Mouse (Mus musculus): ENCODE results near the gene Mafg. TPM values are rescaled to one million over a fixed set of nuclear protein-coding genes. Genes with fewer than 3 reads are reported as not detected.
A peak's percentile ranks its signal among the peaks of the same experiment; 100 is the strongest.

Mafg gene
- polyA plus RNA-seq, 1 experiment from 2014 or later: 40.4 TPM

DNA sequence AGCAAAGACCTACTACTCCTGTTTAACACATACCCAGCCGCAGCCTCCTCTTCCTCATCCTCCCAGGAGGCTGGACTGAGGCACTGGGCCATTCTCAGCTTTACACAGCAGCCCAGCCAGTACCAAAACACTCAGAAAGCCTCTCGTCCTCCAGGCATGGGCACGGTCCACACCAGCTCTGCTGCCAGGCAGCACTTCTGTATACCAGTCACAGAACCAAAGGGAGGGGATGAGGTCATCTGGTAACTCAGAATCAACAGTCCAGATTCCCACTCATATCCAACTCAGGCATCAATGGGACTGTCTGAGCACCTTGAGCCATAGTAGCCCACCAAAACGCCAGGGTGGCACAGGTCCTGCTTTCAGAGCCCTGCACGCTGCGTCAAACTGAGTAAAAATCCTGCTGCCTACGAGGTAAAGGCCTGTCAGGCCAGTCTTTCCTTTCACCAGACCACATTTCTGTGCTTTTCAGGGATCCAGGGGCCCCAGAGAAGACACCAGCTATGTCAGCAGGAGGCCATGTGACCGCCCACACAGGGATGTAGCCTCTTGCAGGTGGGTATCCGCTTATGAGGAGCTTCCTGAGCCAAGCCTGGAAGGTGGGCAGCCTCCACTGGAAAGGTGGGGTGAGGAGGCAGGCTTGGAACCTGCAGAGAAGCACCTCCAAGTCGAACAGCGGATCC, 6.5 kb downstream of the Mafg start:
- H3K36me3 ChIP-seq: peaks cover 44% of the 10 kb centered on the region
- H3K4me1 ChIP-seq: peaks cover 46% of the 10 kb centered on the region
- H3K27me3 ChIP-seq (replicated peaks): no peaks in the 10 kb centered on the region
- no peaks in the 10 kb centered on the region for H3K9me3 ChIP-seq
- H3K4me3 ChIP-seq: no peak overlapping the region; the same call in 1 of the 2 replicates
- no peak overlapping the region for H3K4me2 ChIP-seq (replicated peaks)
- no peak overlapping the region for H3K27ac ChIP-seq
- no peak for ATAC-seq (ENCODE audit: low FRiP score, low read depth)
- H3K9ac ChIP-seq: no peak overlapping the region
- 91% methylated on average over 11 of the region's 11 CpGs for WGBS

DNA sequence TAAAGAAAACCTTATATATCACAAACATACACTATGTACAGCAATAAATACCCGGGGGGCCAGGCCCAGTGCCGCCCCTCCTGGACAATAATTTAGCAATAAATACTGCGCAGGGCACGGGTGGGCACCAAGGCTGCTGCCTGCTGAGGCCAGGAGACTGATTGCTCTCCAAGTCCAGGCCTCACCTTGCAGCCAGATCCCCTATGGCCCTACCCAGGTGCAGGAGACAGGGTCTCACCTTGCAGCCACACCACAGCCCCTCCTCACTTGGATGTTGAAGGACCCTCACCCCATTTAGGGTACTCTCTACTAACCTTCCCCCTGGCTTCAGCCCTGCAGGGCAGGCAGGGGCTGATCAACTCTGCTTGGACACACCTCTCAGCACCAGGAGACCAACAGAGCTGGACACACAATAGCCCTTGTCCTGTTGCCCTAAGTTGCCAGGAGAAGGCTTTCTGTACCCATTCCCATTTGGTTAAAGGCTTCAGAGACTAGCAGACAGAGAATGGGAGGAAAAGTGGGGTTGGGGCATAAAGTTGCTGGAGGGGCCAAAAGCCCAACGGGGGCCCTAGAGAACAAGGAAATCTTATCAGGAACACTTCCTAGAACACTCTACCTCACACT, 8.1 kb downstream of the Mafg start, which contains the start of gene Sirt7:
Gene Sirt7 (minus strand): TSS at position 89 of the 624 bp plus-strand sequence.
- 15% methylated on average over 5 of the region's 5 CpGs for WGBS
- H3K4me3 ChIP-seq: peak within 1 kb of the TSS; percentile 99
- peaks cover 58% of the 10 kb centered on the region for H3K36me3 ChIP-seq
- H3K9ac ChIP-seq: peak within 1 kb of the TSS; percentile 86
- peak; percentile 51 for ATAC-seq (ENCODE audit: low FRiP score, low read depth)
- H3K27ac ChIP-seq: peak within 1 kb of the TSS; percentile 68
- H3K27me3 ChIP-seq (replicated peaks): no peaks in the 10 kb centered on the region
- H3K4me1 ChIP-seq: peaks cover 29% of the 10 kb centered on the region
- H3K9me3 ChIP-seq: no peaks in the 10 kb centered on the region
- peak within 1 kb of the TSS; percentile 99 for H3K4me2 ChIP-seq (replicated peaks)

DNA sequence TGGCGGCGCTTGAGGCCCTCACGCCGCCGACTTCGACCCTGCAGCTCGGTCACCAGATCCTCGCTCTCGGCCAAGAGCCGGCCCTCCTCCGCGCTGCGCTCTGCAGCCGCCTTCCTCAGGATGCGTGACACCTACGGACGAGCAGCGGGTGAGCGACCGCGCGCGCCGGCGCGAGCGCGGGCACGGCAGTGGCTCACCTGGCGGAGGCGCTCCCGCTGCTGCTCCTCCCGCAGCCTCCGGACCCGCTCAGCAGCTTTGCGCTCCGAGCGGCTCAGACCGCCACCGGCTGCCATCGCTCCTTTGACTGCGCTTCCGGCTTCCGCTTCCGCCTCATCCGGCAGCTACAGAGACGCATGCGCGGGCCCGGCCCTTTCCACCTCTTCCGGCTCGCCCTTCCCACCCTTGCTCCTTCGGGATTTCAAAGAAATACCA, 8.7 kb downstream of the Mafg start:
- Histone ChIP-seq H3K9me3 (no peaks in the 10 kb centered on the region), H3K36me3 (peaks cover 62% of the 10 kb centered on the region), H3K4me2 (replicated peaks) (peak overlapping the region; percentile 99), H3K27ac (peak overlapping the region; percentile 68), H3K4me3 (peak overlapping the region; percentile 99), H3K9ac (peak overlapping the region; percentile 86), H3K4me1 (peaks cover 23% of the 10 kb centered on the region), H3K27me3 (replicated peaks) (no peaks in the 10 kb centered on the region)
- peak; percentile 83 for ATAC-seq (ENCODE audit: low FRiP score, low read depth)
- WGBS: under 1% methylated on average over 53 of the region's 53 CpGs

DNA sequence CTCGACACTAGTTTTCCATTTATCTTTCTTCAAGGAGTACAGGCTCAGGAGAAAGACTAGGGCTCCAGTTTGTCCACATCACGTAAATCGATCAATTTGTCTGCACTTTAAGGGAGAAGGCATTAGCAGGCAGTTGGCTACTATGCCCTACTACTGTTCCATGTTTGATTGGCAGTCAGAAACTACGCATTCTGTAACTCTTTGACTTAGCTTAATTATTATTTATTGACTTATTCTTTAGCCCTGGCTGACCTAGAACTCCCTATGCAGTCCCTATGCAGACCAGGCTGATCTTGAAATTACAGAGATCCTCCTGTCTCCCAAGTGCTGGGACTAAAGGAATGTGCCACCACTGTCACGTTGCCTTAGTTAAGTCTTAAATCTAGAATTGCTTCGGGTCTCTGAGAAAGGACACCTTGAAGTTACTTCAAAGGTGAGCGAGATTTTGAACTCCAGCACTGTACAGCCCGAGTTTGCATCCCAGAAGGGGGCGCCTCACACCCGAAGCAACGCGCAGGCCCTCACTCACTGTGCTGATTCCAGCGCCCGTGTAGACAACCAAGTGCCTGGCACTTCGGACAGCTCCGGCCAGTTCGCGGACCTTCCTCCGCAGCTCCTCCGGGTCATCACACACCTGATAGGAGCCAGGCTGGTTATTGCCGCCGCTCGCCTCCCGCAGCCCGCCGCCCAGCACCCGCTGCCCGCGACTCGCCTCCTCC, 9.3 kb downstream of the Mafg start:
- no peak for ATAC-seq (ENCODE audit: low FRiP score, low read depth)
- Histone ChIP-seq H3K36me3 (peaks cover 59% of the 10 kb centered on the region), H3K4me1 (peaks cover 17% of the 10 kb centered on the region), H3K9ac (peak overlapping the region; percentile 86), H3K4me2 (replicated peaks) (peak overlapping the region; percentile 99), H3K27me3 (replicated peaks) (no peaks in the 10 kb centered on the region), H3K27ac (peak overlapping the region; percentile 68), H3K4me3 (peak overlapping the region; percentile 99), H3K9me3 (no peaks in the 10 kb centered on the region)
- 14% methylated on average over 30 of the region's 30 CpGs for WGBS

DNA sequence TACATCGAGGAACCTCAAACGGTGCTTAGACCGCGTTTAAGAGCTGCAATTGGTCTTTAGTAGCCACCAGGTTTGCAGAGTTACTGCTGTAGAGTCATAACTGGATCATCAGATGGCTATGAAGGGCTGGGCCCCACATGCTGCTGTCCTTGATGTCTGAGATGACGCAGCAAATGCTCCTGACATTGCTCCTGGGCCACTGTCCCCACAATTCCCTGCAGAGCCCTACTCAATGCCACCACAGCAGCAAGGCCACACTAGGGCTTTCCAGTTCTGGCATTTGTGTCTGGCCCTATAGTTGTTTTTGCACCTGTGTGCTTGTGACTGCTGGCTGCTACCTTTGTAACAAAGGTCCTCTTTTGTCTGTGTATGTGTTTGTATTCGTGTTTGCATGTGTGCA, 10.6 kb downstream of the Mafg start:
- 91% methylated on average over 6 of the region's 6 CpGs for WGBS
- H3K27me3 ChIP-seq (replicated peaks): no peaks in the 10 kb centered on the region
- ATAC-seq (ENCODE audit: low FRiP score, low read depth): no peak
- no peak overlapping the region for H3K27ac ChIP-seq
- H3K9me3 ChIP-seq: no peaks in the 10 kb centered on the region
- H3K9ac ChIP-seq: no peak overlapping the region
- H3K4me1 ChIP-seq: peaks cover 15% of the 10 kb centered on the region
- peaks cover 65% of the 10 kb centered on the region for H3K36me3 ChIP-seq
- H3K4me3 ChIP-seq: no peak overlapping the region
- H3K4me2 ChIP-seq (replicated peaks): no peak overlapping the region

DNA sequence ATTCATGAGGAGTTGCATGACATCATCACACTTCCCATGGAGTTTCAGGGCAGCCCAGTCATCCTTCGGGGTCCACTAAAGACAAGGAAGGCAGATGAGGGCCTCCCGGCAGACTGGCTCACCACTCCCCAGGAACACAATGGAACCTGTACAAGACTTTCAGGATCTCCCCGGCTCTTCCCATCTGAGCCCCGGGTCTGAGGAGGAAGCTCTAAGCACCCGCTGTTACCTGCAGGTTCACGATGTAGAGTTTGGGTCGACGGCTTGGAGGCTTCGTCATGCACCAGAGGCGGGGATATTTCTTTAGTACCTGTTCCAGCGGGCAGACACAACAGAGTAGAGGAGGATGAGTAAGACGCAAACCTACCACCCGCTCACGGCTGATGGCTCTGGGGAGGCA, 13.2 kb downstream of the Mafg start:
- no peak overlapping the region for H3K27ac ChIP-seq
- H3K9ac ChIP-seq: no peak overlapping the region
- ATAC-seq (ENCODE audit: low FRiP score, low read depth): no peak
- no peaks in the 10 kb centered on the region for H3K9me3 ChIP-seq
- H3K27me3 ChIP-seq (replicated peaks): no peaks in the 10 kb centered on the region
- H3K4me3 ChIP-seq: no peak overlapping the region
- 94% methylated on average over 14 of the region's 14 CpGs for WGBS
- no peak overlapping the region for H3K4me2 ChIP-seq (replicated peaks)
- H3K4me1 ChIP-seq: peaks cover 26% of the 10 kb centered on the region
- H3K36me3 ChIP-seq: peaks cover 57% of the 10 kb centered on the region

DNA sequence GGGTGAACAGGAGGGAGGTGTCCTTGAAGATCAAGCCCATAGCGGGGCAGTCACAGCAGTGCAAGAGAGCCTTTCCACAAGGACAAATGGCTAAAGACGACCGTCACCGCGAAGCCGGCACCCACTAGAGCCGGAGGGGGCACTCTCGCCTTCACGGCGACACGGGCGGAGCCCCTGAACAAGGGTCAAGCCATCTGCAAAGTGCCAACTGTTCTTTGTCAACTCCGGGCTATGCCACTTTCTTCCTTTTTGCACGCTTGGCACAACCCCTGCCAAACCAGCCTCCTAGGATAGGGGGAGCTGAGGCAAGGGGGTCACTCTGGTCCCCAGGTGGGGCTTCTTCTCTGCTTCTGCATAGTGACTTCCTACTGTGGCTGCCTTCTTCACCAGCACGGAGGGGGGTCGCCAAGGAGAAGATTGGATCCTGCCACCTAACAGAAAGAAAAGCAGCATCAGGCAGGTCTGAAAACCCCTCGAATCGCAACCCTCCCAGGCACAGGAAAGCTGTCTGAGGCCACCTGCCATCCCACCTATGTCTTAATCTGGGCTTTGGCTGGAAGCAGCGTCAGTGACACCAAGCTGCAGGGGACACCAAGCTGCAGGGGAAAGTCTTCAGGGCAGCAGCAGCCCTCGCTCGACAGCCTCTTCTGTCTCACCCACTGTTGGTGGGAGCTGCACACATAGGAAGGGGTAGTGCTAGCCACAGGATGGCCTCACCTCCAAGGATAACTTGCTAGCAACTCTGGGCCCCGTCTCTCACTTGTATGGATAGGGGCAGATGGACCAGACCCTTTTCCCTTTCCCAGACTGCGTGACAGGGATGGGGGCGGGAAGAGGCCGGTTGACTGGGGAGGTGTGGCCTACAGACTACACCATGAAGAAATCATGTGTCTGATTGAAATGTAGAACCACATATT, 14.5 kb downstream of the Mafg start:
- H3K9me3 ChIP-seq: no peaks in the 10 kb centered on the region
- no peak overlapping the region for H3K27ac ChIP-seq
- H3K27me3 ChIP-seq (replicated peaks): no peaks in the 10 kb centered on the region
- peaks cover 66% of the 10 kb centered on the region for H3K36me3 ChIP-seq
- ATAC-seq (ENCODE audit: low FRiP score, low read depth): no peak
- H3K4me2 ChIP-seq (replicated peaks): peak overlapping the region; percentile 85
- no peak overlapping the region for H3K4me3 ChIP-seq
- no peak overlapping the region for H3K9ac ChIP-seq
- 94% methylated on average over 25 of the region's 25 CpGs for WGBS
- peaks cover 20% of the 10 kb centered on the region for H3K4me1 ChIP-seq

DNA sequence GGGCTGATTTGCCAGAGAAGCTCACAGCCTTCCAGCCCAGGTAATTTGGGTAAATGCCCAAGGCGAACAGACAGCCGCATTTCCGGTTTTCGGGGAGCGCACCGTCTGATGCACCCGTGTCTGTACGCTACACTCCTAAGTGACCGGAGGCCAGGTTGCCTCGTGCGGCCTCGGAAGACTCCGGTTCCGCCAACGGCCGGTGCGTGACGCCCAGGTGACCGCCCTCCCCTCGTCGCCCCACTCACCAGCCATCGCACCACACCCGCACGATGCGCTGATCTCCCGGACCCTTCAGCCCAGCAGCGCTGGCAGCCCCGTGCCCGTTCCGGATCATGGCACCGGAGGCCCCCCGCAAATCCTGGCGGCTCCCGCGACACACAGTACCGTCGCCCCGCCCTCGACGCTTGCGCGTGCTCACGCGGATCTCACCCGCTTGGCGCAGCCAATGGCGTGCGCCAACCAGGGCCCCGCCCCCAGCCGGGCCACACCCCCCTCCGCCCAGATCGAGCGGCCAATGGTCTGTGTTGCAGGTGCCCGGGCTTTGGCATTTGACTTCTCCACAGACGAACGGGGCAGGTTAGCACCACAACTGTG, 15.8 kb downstream of the Mafg start, which contains the start of gene Pcyt2:
Gene Pcyt2 (minus strand): TSS at position 418 of the 594 bp plus-strand sequence.
- WGBS: under 1% methylated on average over 56 of the region's 56 CpGs

DNA sequence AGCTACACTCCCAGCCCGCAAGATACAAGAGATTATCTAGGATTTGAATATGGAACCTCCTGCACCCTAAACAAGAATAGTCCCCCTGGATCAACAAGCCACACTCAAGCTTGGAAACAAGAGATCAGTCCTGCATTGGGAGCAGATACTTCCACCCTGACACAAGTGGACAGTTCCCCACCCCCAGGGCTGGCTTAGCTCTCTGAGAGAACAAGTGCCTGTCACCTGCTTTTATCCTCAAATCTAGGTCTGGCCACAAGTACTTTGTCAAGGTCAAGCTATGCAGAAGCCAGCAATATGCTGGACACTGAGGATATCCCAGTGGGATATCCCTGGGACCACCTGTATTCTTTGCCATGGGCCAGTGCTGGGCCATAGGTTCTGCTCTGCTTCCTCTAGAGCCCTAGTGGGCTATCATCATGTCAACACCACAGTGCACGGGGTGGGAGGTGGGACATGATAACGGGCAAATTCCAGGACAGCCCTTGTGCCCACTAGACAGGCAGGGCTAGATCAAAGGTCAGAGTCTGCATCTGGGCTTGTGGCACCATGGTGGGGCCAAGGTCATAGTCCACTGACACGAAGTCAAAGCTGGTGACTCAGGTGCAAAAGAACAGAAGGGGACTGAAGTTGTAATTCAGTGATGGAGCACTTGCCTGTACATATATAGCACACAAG, 16.6 kb downstream of the Mafg start:
- peak overlapping the region; percentile 78 for H3K9ac ChIP-seq
- peaks cover 69% of the 10 kb centered on the region for H3K36me3 ChIP-seq
- H3K9me3 ChIP-seq: no peaks in the 10 kb centered on the region
- H3K4me3 ChIP-seq: peak overlapping the region; percentile 72
- H3K4me2 ChIP-seq (replicated peaks): peak overlapping the region; percentile 85
- H3K27ac ChIP-seq: no peak overlapping the region
- H3K4me1 ChIP-seq: peaks cover 16% of the 10 kb centered on the region
- no peak for ATAC-seq (ENCODE audit: low FRiP score, low read depth)
- WGBS: 51% methylated on average over 4 of the region's 4 CpGs
- no peaks in the 10 kb centered on the region for H3K27me3 ChIP-seq (replicated peaks)

More for the DNA sequence above, 15.8 kb downstream of the Mafg start, which contains the start of gene Pcyt2:
- H3K27ac ChIP-seq: peak within 1 kb of the TSS; percentile 46; the same call in 1 of the 2 replicates
- no peaks in the 10 kb centered on the region for H3K27me3 ChIP-seq (replicated peaks)
- peak within 1 kb of the TSS; percentile 85 for H3K4me2 ChIP-seq (replicated peaks)
- no peaks in the 10 kb centered on the region for H3K9me3 ChIP-seq
- H3K36me3 ChIP-seq: peaks cover 69% of the 10 kb centered on the region
- peak; percentile 92 for ATAC-seq (ENCODE audit: low FRiP score, low read depth)
- peaks cover 16% of the 10 kb centered on the region for H3K4me1 ChIP-seq
- H3K4me3 ChIP-seq: peak within 1 kb of the TSS; percentile 72
- peak within 1 kb of the TSS; percentile 78 for H3K9ac ChIP-seq

DNA sequence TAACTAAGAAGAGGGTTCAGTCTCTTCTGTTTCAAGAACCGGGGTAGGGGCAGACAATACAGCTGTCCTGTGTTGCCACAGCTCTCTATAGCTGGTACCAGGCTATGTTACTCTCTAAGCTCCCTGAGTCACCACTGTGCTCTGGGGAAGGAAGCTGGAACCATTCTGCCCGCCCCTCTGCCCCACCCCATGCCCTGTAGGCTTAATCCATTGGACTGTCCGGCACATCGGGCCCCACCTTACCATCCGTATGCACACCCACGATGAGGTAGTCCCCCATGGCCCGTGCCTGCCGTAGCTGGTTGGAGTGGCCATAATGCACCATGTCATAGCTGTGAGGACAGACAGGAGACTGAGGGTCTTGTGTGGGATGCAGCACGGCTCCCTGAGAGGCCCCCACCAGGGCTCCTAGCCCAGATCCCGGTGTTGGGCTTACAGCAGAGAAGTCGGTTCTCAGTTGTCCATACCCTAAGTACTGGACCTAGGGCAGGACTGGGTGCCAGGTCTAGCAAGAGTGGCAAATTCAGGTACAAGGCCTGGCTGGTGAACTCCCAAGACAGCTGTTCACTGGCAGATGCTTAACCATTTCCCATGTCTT, 17.7 kb downstream of the Mafg start:
- H3K9ac ChIP-seq: no peak overlapping the region
- 92% methylated on average over 11 of the region's 11 CpGs for WGBS
- H3K4me3 ChIP-seq: no peak overlapping the region
- H3K4me2 ChIP-seq (replicated peaks): no peak overlapping the region
- no peaks in the 10 kb centered on the region for H3K27me3 ChIP-seq (replicated peaks)
- ATAC-seq (ENCODE audit: low FRiP score, low read depth): no peak
- no peak overlapping the region for H3K27ac ChIP-seq
- peaks cover 16% of the 10 kb centered on the region for H3K4me1 ChIP-seq
- no peaks in the 10 kb centered on the region for H3K9me3 ChIP-seq
- peaks cover 73% of the 10 kb centered on the region for H3K36me3 ChIP-seq

Data from neural tube, embryonic 12.5 days (tissue).